Mouse (Mus musculus): ENCODE data around the gene Sertad2. TPM values are rescaled to one million over a fixed set of nuclear protein-coding genes. Genes with fewer than 3 reads are reported as not detected.

Sertad2 gene
- polyA plus RNA-seq, 1 experiment: 5.5 TPM

DNA sequence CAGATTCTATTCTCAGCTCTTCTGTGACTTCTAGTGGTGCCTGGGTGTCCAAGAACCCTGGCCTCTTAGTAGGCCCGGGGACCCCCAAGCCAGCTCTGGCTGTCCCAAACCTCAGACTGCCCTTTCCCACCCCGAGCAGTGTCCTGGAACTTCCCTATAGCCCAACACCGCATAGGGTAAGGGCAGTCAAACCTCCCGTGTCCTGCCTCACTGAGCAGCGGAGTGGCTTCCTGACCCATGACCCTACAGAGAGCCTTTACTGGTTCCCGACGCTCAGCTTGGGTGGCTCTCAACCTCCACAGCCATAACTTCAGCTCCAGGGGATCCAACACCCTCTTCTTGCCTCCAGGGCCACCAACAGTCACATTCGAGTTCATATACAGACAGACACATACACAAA lies 17.1 kb upstream of the Sertad2 start:
- TF ChIP-seq TAL1 (IDR thresholded peaks at IDR 0.05; ENCODE audit: low read length): no peak
- no peak for TF ChIP-seq GATA1 (IDR thresholded peaks at IDR 0.05; ENCODE audit: low read length)
- H3K36me3 ChIP-seq (ENCODE audit: control insufficient read depth): no peaks in the 10 kb centered on the region
- no peaks in the 10 kb centered on the region for H3K9me3 ChIP-seq (ENCODE audit: control insufficient read depth, low read length)
- no peaks in the 10 kb centered on the region for H3K4me1 ChIP-seq (ENCODE audit: control insufficient read depth)
- peaks cover 5% of the 10 kb centered on the region for H3K27me3 ChIP-seq (ENCODE audit: control insufficient read depth)
- H3K4me3 ChIP-seq (replicated peaks): no peak overlapping the region

GRCm38 (mm10) chr11:20527901-20528300 lies 15.2 kb upstream of the Sertad2 start:
- Histone ChIP-seq H3K9me3 (ENCODE audit: control insufficient read depth, low read length) (no peaks in the 10 kb centered on the region; the same call in 1 of the 2 replicates), H3K36me3 (ENCODE audit: control insufficient read depth) (no peaks in the 10 kb centered on the region), H3K4me1 (ENCODE audit: control insufficient read depth) (peaks cover 8% of the 10 kb centered on the region), H3K27me3 (ENCODE audit: control insufficient read depth) (peaks cover 25% of the 10 kb centered on the region), H3K4me3 (replicated peaks) (no peak overlapping the region)
- TF ChIP-seq TAL1 (IDR thresholded peaks at IDR 0.05; ENCODE audit: low read length) (no peak), GATA1 (IDR thresholded peaks at IDR 0.05; ENCODE audit: low read length) (no peak)

DNA sequence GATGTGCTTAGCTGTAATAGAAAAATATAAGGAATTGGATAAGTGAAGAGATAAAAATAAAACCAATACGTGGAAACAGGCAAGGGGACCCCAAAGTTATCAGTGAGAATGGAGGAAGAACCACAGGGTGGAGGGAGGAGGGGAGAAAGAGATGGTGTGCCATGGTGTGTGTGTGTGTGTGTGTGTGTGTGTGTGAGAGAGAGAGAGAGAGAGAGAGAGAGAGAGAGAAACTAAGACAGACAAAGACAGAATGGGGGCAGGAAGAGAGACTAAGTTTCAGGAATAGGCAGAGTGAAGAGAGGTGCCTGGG lies 11.4 kb upstream of the Sertad2 start:
- H3K4me3 ChIP-seq (replicated peaks): peak overlapping the region; percentile 50
- peaks cover 57% of the 10 kb centered on the region for H3K27me3 ChIP-seq (ENCODE audit: control insufficient read depth)
- H3K36me3 ChIP-seq (ENCODE audit: control insufficient read depth): no peaks in the 10 kb centered on the region
- TF ChIP-seq TAL1 (IDR thresholded peaks at IDR 0.05; ENCODE audit: low read length) (no peak), GATA1 (IDR thresholded peaks at IDR 0.05; ENCODE audit: low read length) (no peak)
- H3K4me1 ChIP-seq (ENCODE audit: control insufficient read depth): peaks cover 8% of the 10 kb centered on the region
- H3K9me3 ChIP-seq (ENCODE audit: control insufficient read depth, low read length): no peaks in the 10 kb centered on the region; the same call in 1 of the 2 replicates

- H3K9me3 ChIP-seq (ENCODE audit: control insufficient read depth, low read length): no peaks in the 10 kb centered on the region; the same call in 1 of the 2 replicates
- peaks cover 61% of the 10 kb centered on the region for H3K27me3 ChIP-seq (ENCODE audit: control insufficient read depth)
- no peak for TF ChIP-seq GATA1 (IDR thresholded peaks at IDR 0.05; ENCODE audit: low read length)
- TF ChIP-seq TAL1 (IDR thresholded peaks at IDR 0.05; ENCODE audit: low read length): no peak
- H3K36me3 ChIP-seq (ENCODE audit: control insufficient read depth): no peaks in the 10 kb centered on the region
- H3K4me3 ChIP-seq (replicated peaks): peak overlapping the region; percentile 50
- H3K4me1 ChIP-seq (ENCODE audit: control insufficient read depth): peaks cover 8% of the 10 kb centered on the region
Measured at GRCm38 (mm10) chr11:20531992-20532881, 10.8 kb upstream of the Sertad2 start.

DNA sequence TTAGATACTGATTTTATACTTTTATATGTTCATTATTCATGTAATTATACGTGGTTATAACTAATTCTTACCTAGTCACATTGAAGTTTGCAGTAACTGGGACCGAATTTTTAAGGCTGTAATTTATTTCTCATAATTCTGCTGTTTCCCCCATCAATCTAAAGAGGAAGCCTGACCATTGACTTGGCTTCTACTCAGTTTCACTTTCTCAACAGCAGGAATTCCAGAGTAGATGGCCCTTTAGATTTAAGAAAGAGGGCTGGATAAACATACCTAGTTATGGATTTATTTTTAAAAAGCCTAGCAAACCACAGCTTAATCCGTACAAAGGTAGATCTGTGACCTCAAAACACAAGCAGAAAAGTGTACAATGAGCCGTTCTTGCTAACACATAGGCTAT lies 9.8 kb upstream of the Sertad2 start:
- TF ChIP-seq GATA1 (IDR thresholded peaks at IDR 0.05; ENCODE audit: low read length) (no peak), TAL1 (IDR thresholded peaks at IDR 0.05; ENCODE audit: low read length) (no peak)
- Histone ChIP-seq H3K9me3 (ENCODE audit: control insufficient read depth, low read length) (no peaks in the 10 kb centered on the region; the same call in 1 of the 2 replicates), H3K4me1 (ENCODE audit: control insufficient read depth) (peaks cover 12% of the 10 kb centered on the region), H3K27me3 (ENCODE audit: control insufficient read depth) (peaks cover 61% of the 10 kb centered on the region), H3K36me3 (ENCODE audit: control insufficient read depth) (no peaks in the 10 kb centered on the region), H3K4me3 (replicated peaks) (no peak overlapping the region)

GRCm38 (mm10) chr11:20537221-20537620 lies 5.8 kb upstream of the Sertad2 start:
- Histone ChIP-seq H3K27me3 (ENCODE audit: control insufficient read depth) (peaks cover 55% of the 10 kb centered on the region), H3K36me3 (ENCODE audit: control insufficient read depth) (no peaks in the 10 kb centered on the region), H3K9me3 (ENCODE audit: control insufficient read depth, low read length) (no peaks in the 10 kb centered on the region), H3K4me1 (ENCODE audit: control insufficient read depth) (peaks cover 40% of the 10 kb centered on the region), H3K4me3 (replicated peaks) (no peak overlapping the region)
- TF ChIP-seq TAL1 (IDR thresholded peaks at IDR 0.05; ENCODE audit: low read length): no peak
- no peak for TF ChIP-seq GATA1 (IDR thresholded peaks at IDR 0.05; ENCODE audit: low read length)

GRCm38 (mm10) chr11:20538496-20538895 lies 4.6 kb upstream of the Sertad2 start:
- no peaks in the 10 kb centered on the region for H3K36me3 ChIP-seq (ENCODE audit: control insufficient read depth)
- H3K9me3 ChIP-seq (ENCODE audit: control insufficient read depth, low read length): no peaks in the 10 kb centered on the region
- TF ChIP-seq TAL1 (IDR thresholded peaks at IDR 0.05; ENCODE audit: low read length) (no peak), GATA1 (IDR thresholded peaks at IDR 0.05; ENCODE audit: low read length) (no peak)
- H3K4me1 ChIP-seq (ENCODE audit: control insufficient read depth): peaks cover 46% of the 10 kb centered on the region
- H3K4me3 ChIP-seq (replicated peaks): peak overlapping the region; percentile 12
- peaks cover 46% of the 10 kb centered on the region for H3K27me3 ChIP-seq (ENCODE audit: control insufficient read depth)

DNA sequence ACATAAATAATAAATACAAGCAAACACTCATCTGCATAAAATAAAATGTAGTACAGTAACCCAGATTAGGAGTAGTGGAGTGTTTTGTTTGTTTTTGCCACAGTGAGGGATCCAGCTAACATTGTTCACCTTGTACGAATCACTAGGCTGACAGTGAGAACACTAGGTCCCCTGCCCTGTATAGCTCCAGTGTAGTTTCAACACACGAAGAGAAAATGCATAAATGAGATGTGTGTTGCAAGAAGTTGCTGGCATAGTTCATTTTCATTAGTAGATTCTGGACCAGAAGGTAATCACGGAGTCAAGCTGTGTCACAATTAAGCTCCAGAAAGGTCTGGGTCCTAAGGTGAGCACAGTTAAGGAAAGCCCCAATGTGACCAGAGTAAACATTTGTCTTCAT lies 1.8 kb upstream of the Sertad2 start:
- Histone ChIP-seq H3K4me1 (ENCODE audit: control insufficient read depth) (peaks cover 61% of the 10 kb centered on the region), H3K27me3 (ENCODE audit: control insufficient read depth) (peaks cover 42% of the 10 kb centered on the region), H3K9me3 (ENCODE audit: control insufficient read depth, low read length) (no peaks in the 10 kb centered on the region), H3K36me3 (ENCODE audit: control insufficient read depth) (no peaks in the 10 kb centered on the region), H3K4me3 (replicated peaks) (no peak overlapping the region)
- TF ChIP-seq TAL1 (IDR thresholded peaks at IDR 0.05; ENCODE audit: low read length) (no peak), GATA1 (IDR thresholded peaks at IDR 0.05; ENCODE audit: low read length) (no peak)

- Histone ChIP-seq H3K36me3 (ENCODE audit: control insufficient read depth) (peaks cover 3% of the 10 kb centered on the region), H3K9me3 (ENCODE audit: control insufficient read depth, low read length) (no peaks in the 10 kb centered on the region), H3K4me1 (ENCODE audit: control insufficient read depth) (peaks cover 61% of the 10 kb centered on the region), H3K27me3 (ENCODE audit: control insufficient read depth) (peaks cover 37% of the 10 kb centered on the region), H3K4me3 (replicated peaks) (peak overlapping the region; percentile 92)
- no peak for TF ChIP-seq TAL1 (IDR thresholded peaks at IDR 0.05; ENCODE audit: low read length)
- no peak for TF ChIP-seq GATA1 (IDR thresholded peaks at IDR 0.05; ENCODE audit: low read length)
Measured at GRCm38 (mm10) chr11:20541995-20542637, 937 bp upstream of the Sertad2 start.
